Mouse (Mus musculus): ENCODE data around the gene Ngfr.
"Not testable (repeated sequence)": the region's sequence is repeated elsewhere in the genome, so short reads cannot be mapped to it uniquely, and the experiment has no call there.

Ngfr gene

GRCm38 (mm10) chr11:95587423-95587951 lies at the start of gene Ngfr:
Gene Ngfr, minus strand, starts transcription at chr11:95587735.
- DNase-seq = peak; percentile 57 to 61

DNA sequence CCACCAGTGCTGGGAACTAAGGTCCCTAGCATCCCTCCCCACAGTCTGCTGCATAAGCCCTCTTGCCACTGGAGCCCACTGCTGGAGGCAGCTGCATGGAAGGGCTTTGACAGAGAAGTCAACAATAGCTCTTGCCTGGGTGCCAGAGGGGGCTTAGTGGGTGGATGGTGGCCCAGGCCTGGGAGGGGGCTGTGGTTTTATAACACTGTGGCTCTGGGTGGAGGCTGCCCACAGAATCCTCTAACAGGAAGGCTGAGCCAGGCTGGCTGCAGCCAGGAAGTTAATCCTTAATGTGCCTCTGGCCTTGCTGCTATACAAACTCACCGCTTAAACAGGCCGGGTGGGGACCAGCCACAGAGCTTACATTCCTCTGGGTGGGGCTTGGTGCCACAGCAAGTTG lies 47.5 kb upstream of the Ngfr start:
- no peak for DNase-seq

- DNase-seq = no peak
Measured at GRCm38 (mm10) chr11:95633512-95634000, 46.0 kb upstream of the Ngfr start.

DNA sequence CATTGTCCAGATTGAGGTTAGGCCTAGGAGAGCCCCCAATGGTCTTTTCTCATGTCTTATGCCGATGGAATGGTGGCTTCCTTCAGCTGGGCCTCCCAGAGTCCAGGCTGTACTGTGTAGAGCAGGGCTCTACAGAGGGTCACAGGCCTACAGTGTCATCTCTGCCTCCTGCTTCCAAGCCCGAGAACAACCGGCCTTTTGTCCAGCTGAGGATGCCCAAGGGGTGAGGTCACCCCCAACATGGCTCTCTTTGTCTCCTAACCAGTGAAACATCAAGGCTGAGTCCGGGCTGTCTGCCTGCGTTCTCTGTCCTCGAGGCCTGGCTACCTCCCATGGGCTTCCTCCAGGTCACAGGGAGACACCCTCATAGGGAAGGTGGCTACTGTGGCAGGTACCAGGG lies 44.9 kb upstream of the Ngfr start:
- no peak for DNase-seq

DNA sequence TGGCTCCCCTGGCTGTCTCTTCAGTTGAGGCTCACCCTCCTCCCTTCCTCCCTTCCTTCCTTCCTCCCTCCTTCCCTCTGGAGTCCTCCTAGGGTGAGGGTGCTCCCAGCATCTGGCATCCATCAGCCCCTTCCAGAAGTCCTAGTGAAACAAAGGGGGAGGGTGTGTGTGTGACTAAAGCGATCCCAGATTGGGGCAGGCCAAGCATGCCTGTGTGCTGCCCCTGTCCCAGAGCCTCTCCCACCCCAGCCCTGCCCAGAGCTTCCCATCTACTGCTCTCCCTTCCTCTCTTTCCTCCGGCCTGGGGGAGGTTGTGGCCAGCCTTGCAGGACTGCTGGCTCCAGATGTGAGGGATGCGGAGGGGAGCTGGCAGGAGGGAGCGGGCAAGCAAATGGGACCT lies 43.8 kb upstream of the Ngfr start:
- DNase-seq = no peak

DNA sequence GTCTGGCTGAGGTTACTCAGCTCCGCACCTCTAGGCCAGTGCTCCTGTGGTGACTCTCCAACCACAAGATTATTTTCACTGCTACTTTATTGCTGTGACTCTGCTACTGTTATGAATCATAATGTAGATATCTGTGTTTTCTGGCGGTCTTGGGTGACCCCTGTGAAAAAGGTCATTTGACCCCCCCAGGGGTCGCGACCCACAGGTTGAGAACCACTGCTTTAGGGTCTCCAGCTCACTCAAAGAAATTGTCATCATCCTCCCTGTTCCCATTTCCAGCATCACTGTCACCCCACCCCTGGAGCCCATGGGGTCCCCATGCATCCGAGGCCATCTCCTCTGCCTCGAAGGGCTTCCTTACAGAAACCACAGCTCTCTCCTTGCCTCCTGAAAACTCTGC lies 43.0 kb upstream of the Ngfr start:
- DNase-seq = no peak

- no peak for DNase-seq
Measured at GRCm38 (mm10) chr11:95622426-95622825, 34.9 kb upstream of the Ngfr start.

- DNase-seq = no peak
Measured at GRCm38 (mm10) chr11:95621541-95622130, 34.1 kb upstream of the Ngfr start.

- no peak for DNase-seq
Measured at GRCm38 (mm10) chr11:95621010-95621409, 33.5 kb upstream of the Ngfr start.

- DNase-seq = no peak
Measured at GRCm38 (mm10) chr11:95619886-95620444, 32.4 kb upstream of the Ngfr start.

DNA sequence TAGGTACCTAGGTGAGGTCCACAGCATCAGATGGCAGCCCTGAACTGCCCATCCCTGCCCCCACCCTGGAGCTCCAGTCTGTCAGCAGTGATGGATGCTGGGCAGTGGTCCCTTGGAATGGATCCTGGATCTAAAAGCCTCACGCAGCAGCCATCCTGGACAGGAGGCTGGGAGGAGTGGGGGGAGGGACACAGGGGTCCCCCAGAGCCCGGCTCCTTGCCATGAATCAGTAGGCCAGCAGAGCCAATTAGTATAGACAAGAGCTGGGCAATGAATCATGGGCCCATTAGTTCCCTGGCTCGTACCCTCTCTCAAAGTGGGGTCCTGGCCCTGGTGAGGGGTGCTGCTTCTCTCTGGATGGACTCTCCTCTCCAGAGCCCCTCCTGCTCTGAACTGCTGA lies 31.5 kb upstream of the Ngfr start:
- no peak for DNase-seq

DNA sequence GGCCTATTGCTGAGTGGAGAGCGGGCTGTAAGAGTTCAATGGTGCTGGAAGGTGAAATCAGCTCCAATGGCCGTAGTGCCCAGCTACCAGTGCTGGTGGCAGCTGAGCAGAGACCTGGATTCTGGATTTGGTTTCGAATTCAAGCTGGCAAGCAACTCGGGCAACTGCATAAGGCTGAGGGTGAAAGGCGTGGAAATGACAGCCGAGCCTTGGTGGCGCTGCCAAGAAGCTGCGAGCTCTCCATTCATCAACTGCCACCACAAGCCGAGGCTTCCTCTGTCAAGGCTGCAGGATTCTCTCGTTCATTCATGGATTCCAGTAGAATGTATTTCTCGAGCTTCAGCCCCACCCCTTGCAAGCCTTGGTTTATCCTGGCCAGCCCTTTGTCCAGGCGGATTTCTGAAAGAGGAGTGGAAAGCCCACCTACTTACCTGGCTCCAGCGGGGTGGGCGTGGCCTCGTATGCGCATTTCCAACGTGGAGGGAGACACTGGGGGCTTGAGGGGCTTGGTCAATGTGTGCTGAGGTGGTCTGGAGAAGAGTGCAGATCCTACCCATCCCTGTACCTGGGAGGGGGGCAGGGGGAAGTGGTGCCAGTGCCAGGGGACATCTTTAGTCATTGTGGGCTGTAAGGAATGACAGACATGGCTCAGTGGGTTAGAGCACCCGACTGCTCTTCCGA lies 30.4 kb upstream of the Ngfr start:
- DNase-seq = no peak

- DNase-seq = no peak
Measured at GRCm38 (mm10) chr11:95614739-95615138, 27.2 kb upstream of the Ngfr start.

- DNase-seq = no peak
Measured at GRCm38 (mm10) chr11:95611283-95611682, 23.7 kb upstream of the Ngfr start.

DNA sequence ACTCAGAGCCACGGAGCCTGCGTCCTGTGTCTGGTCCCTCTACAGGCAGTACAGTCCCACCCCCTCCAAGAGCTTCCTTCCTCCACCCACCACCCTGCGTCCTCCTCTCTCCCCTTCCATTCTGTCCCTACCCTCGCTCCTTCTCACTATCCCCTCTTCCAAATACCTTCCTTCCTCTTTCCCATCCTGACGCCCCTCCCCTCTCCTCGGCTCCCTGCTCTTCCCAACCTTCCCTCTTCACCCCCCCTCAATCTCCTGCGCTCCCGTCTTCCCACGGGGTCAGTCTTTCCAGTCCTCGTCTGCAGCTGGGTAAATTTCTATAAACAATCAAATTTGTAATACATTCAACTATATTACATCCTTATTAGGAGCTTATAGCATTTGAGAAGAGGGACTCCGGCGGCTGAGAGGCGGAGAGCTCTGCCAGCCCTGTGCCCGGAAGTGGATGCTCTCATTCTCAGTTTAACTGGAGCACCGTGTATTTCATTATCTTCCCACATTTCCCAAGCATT lies 22.9 kb upstream of the Ngfr start:
- DNase-seq = no peak

GRCm38 (mm10) chr11:95609924-95610323 lies 22.4 kb upstream of the Ngfr start:
- DNase-seq = no peak

DNA sequence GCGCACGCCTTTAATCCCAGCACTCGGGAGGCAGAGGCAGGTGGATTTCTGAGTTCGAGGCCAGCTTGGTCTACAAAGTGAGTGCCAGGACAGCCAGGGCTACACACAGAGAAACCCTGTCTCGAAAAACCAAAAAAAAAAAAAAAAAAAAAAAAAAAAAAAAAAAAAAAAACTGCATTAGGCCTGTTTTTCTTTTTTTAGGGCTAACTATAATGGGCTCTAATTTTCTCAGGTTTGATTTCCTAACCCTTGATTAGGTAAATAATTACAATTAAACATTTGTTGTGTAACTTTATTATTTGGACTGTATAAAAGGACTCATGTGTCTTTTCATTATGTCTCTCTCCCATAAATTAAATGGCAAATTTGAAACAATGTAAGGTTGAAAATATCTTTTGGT lies 19.8 kb upstream of the Ngfr start:
- DNase-seq = not testable (repeated sequence)

DNA sequence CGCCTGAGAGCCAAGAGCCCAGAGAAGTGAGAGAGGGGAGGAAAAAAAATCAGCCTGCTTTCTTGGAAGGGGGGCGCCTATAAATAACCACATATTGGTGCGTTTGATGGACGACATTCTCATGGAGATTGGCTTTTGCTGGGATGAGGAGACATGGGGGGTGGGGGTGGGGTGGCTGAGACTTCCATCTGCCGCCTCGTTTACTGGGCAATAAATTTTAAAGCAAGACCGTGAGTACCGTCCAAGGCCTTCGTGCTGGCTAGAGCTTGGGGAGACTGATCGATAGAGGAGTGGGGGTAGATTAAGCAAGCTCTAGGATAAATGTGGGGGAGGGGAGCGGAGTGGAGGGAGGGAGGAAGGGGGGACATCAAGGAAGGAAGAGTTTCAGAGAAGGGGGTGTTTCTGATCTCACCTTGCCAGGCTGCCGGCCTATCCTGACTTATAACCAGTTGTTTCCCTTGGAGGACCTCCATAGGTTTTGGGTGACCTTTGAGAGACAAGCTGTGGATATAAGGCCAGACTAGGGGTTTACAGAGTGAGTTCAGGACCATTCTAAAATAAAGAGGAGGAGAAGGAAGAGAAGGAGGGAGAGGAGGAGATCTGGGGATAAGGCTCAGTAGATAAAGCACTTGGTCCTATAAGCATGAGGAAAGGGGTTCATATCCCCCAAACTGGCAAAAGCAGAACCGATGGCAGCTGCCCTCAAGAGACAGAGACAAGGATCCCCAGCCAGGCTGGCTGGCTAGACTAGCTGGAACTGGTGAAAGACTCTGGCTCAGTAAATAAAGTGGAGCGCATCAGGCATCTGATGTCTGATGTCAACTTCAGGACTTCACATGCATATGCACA lies 10.9 kb upstream of the Ngfr start:
- DNase-seq = no peak

DNA sequence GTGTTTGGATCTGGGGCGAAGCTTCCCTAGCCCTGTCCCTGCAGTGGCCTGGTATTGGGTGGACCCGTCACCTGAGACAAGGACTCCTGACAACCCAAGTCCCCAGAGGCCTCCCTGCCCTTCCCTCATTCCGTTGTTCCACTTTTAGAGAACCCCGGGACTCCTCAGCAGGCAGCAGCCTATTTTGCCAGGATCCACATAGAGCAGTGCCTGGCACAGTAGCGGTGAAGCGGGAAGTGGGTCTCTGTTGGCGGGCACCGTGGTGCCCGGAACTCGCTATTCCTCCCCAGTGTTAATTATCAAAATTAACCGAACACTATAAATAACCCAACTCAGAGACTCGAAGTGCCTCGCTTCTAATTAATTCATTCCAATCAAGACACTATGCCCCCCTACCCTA lies 10.2 kb upstream of the Ngfr start:
- no peak for DNase-seq

- DNase-seq = no peak
Measured at GRCm38 (mm10) chr11:95596704-95597103, 9.2 kb upstream of the Ngfr start.

DNA sequence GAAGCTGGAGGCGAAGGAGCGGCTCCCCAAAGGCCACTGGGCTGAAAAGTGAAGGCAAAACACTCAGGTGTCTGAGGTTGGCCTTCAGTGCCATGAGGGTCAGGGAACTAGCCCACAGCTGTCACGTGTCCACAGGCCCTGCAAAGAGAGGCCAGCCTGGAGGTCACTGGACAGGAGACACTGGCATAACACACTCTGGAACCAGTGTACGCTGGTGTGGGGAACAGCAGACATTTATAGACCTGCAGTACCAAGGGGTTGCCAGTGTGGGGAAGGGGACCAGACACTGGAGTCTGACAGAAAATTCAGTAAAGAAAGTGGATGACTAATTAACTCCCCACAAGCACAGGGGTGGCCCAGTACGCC lies 8.6 kb upstream of the Ngfr start:
- no peak for DNase-seq

GRCm38 (mm10) chr11:95595438-95596149 lies 8.1 kb upstream of the Ngfr start:
- DNase-seq = no peak
